Mouse (Mus musculus): Measurements from ENCODE around the gene Auts2. TPM values are rescaled to one million over a fixed set of nuclear protein-coding genes. Genes with fewer than 3 reads are reported as not detected.

Auts2 gene
- polyA plus RNA-seq, 1 experiment from 2014 or later, result 0.03 TPM

DNA sequence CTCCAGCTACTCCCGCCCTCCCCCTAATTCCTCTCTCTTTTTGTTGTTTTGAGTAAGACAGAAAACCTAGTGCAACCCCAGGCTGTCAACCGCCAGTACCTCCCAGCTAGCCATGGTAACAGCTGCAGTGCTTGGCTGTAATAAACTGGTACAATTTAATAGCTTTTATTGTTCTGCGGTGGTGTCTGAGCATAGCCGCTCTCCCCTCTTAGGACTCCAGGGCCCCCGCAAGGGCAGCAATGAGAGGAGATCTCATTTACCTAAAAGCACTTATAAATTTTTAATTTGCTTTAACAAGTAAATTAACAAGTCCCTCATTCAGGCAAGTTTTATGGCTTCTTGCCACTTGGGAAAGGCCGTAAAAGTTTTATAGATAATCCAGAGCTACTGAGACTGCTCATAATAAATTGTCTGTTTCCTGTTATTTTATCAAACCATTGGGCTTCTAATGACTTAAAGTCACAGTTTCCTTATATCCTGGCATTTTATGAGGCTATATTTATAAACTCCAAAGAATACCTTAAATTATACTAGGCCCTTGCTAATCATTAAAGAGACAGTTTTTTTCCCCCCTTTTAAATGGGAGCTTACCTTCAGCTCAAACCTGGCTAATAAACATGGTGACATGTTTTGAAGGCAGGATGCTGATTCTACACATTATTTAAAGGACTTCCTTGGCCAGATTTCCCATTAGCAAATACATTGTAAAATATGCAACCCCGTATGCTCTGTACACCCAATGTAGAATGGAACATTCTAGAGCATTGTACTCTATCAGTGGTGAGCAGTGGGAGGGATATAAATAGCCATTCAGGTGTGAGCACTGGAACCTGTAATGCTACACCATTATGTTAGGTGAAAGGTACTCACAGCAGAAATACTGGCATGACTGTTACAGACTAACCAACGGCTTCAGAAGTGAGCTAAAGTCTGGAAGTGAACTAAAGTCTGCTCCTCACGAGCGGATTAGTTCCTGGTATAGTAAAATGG is 475.1 kb downstream of the Auts2 start:
- no peak overlapping the region for H3K27ac ChIP-seq
- no peaks in the 10 kb centered on the region for H3K79me2 ChIP-seq (ENCODE audit: inconsistent target)
- WGBS (ENCODE audit: missing documents), result 87% methylated on average over 10 of the region's 10 CpGs
- no peaks in the 10 kb centered on the region for H3K36me3 ChIP-seq (ENCODE audit: inconsistent target)
- no peak overlapping the region for H3K4me3 ChIP-seq (ENCODE audit: inconsistent target)

DNA sequence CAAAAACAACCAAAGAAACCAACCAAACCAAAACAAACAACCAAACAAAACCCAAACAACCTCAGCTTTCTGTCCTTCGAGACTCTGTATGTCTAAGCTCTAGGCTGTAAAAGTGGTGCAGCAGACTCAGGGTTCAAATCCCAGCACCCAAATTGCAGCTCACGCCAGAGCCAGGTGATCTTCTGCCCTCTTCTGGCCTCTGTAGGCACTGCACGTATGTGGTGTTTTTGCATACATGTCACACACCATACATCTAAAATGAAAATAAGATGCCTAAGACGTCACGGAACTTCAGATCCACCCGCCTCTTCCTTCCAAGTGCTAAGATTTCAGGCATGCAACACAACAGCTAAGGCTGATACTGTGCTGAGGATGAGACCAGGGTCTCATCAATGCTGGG is 483.0 kb downstream of the Auts2 start:
- 94% methylated on average over 5 of the region's 6 CpGs for WGBS (ENCODE audit: missing documents)
- no peak overlapping the region for H3K27ac ChIP-seq
- no peaks in the 10 kb centered on the region for H3K79me2 ChIP-seq (ENCODE audit: inconsistent target)

DNA sequence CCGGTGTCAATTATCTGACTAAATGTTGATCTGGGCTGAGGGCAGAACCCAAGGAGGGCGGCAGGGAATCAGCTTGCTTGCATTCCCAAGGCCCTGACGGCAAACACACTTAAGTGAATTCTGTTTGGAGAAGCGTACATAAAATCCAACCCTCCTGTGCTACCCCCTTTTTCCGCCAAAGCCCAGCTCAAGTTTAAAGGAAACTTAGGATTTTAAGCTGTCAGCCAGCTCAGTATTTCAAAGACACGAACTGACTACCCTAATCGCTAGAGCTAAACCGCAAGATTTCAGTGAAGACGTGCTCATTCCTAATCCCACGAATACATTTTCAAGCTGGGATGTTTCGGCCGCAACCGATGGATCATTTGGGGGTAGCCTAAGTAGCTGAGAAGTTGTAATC is 490.5 kb downstream of the Auts2 start:
- WGBS (ENCODE audit: missing documents), result 92% methylated on average over 13 of the region's 13 CpGs
- Histone ChIP-seq H3K79me2 (ENCODE audit: inconsistent target) (no peaks in the 10 kb centered on the region), H3K27ac (no peak overlapping the region), H3K36me3 (ENCODE audit: inconsistent target) (no peaks in the 10 kb centered on the region), H3K4me3 (ENCODE audit: inconsistent target) (no peak overlapping the region)

More for the DNA sequence above, 483.0 kb downstream of the Auts2 start:
- no peaks in the 10 kb centered on the region for H3K36me3 ChIP-seq (ENCODE audit: inconsistent target)
- H3K4me3 ChIP-seq (ENCODE audit: inconsistent target), result no peak overlapping the region

DNA sequence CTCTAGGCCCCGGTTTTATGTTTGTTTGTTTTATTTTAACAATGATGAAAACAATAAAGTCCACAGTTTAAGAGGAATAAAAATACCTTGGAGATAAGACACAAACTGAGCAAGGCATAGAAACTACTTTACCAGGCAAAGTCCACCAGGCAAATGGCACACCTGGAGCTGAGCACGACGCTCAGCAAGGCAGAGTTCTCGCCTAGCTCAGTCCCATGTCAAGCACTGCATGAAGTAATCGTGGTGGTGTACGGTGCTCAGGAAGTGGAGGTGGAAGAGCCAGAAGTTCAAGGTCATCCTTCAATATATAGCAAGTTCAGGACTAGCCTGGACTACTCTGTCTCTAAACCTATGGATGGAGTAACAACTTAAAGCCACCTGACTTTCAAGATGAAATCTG is 503.6 kb downstream of the Auts2 start:
- Histone ChIP-seq H3K27ac (no peak overlapping the region), H3K36me3 (ENCODE audit: inconsistent target) (no peaks in the 10 kb centered on the region), H3K79me2 (ENCODE audit: inconsistent target) (no peaks in the 10 kb centered on the region), H3K4me3 (ENCODE audit: inconsistent target) (no peak overlapping the region)
- WGBS (ENCODE audit: missing documents), result 85% methylated on average over 6 of the region's 6 CpGs

DNA sequence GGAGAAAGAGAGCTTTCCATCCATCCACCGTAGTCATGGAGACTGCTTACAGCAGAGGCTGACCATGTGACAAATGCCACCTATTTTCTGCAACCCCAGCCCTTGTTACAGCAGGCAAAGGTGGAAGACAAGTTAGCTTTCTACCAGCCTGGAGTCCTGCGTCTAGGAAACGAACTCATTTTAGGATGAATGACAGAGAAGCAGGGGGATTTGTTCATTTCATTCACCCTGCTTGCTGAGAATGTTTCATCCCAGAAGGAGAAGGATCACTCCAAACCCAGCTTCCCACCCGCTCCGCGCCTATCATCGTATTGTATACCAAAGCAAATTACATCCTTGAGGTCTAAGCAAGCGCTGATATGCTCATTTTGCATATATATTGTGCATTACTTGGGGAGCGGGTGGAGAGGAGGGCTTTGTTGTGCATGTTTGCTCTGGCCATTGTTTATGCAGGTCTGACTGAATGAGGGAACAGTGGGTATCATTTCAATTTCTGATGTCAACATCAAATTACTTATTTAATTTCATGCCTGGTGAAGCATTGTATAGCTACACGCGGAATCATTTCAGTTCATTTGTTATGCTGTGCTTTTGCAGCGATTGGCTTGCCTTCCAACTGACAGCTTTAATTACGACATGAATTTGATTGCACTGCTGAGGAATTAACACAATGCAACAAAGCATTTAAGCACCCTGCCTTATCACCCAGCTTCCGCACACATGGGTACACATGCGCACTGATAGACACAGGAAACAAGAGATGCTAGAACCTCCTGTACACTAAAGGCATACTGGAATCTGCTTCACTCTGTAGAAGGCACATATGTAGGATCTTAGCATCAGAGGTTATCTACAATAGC is 509.4 kb downstream of the Auts2 start:
- 94% methylated on average over 15 of the region's 15 CpGs for WGBS (ENCODE audit: missing documents)
- Histone ChIP-seq H3K27ac (no peak overlapping the region), H3K4me3 (ENCODE audit: inconsistent target) (no peak overlapping the region), H3K79me2 (ENCODE audit: inconsistent target) (no peaks in the 10 kb centered on the region), H3K36me3 (ENCODE audit: inconsistent target) (no peaks in the 10 kb centered on the region)

DNA sequence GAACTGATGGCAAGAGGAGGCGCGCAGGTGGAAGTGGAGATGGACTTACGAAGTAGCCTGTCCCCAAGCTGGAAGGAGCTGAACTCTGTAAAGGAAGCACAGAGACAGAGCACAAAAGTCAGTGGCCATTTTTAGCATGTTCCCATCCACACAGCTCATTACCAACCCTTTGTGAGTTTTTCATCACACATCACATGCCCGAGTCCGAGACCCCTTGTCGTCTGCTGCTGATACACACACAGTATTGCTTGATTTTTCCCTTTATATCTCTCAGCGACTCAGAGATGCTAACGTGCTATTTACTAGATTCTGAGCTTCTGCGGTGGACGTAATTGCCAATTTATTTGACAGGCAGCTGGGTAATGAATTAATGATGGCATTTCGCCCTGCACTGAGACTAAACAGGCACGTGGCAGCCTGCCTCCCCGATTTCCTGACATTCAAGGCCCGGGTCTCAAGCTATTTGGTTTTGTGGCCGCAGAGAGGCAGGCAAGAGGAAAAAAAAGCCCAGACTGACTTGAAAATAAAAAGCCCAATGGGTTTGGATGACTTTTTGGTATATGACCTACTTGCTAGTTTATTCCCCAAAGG is 512.1 kb downstream of the Auts2 start:
- Histone ChIP-seq H3K36me3 (ENCODE audit: inconsistent target) (no peaks in the 10 kb centered on the region), H3K27ac (no peak overlapping the region), H3K4me3 (ENCODE audit: inconsistent target) (no peak overlapping the region), H3K79me2 (ENCODE audit: inconsistent target) (no peaks in the 10 kb centered on the region)
- 79% methylated on average over 15 of the region's 15 CpGs for WGBS (ENCODE audit: missing documents)

DNA sequence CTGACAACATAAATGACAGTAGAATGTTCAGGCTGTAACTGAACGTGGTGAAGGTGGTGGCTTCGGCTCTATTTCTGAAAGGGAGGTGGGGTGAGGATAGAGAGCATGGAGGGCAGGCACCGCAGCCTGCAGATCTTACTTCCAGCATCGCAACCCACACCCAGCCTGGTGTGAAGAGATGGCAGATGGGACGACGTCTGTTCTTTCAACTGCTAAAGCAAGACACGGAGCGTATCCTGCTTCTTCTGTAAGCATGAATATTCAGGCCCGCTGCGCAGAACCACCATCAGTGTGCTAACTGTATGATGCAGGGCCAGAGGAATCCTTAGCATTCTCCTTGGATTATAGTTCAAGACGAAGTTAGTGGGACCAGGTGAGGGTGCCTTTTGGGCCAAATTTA is 513.5 kb downstream of the Auts2 start:
- H3K79me2 ChIP-seq (ENCODE audit: inconsistent target), result no peaks in the 10 kb centered on the region
- H3K36me3 ChIP-seq (ENCODE audit: inconsistent target), result no peaks in the 10 kb centered on the region
- WGBS (ENCODE audit: missing documents), result 90% methylated on average over 11 of the region's 11 CpGs
- no peak overlapping the region for H3K4me3 ChIP-seq (ENCODE audit: inconsistent target)
- no peak overlapping the region for H3K27ac ChIP-seq

DNA sequence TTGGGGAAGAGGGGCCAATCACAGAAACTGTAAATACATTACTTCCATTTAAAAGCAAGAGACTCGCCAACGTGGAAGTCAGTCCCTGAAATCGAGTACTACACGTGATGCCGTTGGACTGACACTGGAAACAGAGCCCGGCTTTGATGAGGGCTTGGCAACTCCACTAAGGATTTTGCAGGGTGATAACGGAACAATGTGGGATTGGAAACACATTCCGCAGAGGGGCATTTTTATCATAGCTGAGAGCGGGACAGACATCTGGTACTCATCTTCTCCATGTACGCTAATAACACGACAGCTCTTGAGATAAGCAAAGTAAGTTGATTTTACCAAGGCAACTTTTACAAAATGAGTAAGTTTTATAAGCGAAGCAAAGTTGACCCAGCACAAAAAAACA is 514.1 kb downstream of the Auts2 start:
- Histone ChIP-seq H3K4me3 (ENCODE audit: inconsistent target) (no peak overlapping the region), H3K27ac (no peak overlapping the region), H3K79me2 (ENCODE audit: inconsistent target) (no peaks in the 10 kb centered on the region), H3K36me3 (ENCODE audit: inconsistent target) (no peaks in the 10 kb centered on the region)
- 95% methylated on average over 12 of the region's 12 CpGs for WGBS (ENCODE audit: missing documents)

DNA sequence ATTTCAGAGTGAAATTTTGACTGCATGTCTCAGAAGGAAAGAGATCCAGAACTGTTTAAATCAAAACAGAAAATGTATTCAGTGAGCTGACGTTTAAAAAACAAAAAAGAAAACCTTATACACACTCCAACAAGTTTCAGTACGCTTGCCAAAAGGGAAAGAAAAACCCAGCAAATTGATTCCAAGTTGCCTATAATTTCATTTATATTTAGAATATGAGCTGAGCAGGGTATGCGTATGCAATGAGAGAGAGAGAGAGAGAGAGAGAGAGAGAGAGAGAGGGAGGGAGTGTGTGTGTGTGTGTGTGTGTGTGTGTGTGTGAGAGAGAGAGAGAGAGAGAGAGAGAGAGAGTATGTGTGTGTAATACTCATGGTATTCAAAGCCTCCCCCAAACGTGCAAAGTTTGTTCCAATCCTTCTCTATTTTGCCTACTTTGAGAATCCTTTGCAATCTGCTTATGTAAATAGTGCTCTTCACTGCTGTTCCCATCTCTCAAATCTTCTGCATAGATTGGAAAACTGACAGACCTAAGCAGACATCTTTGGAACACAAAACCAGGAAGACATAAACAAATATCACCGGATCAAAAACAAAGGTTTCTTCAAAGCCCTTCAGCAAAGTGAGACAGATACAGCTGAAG is 515.2 kb downstream of the Auts2 start:
- no peaks in the 10 kb centered on the region for H3K36me3 ChIP-seq (ENCODE audit: inconsistent target)
- H3K27ac ChIP-seq, result no peak overlapping the region
- no peaks in the 10 kb centered on the region for H3K79me2 ChIP-seq (ENCODE audit: inconsistent target)
- no peak overlapping the region for H3K4me3 ChIP-seq (ENCODE audit: inconsistent target)
- WGBS (ENCODE audit: missing documents), result 76% methylated on average over 3 of the region's 5 CpGs

DNA sequence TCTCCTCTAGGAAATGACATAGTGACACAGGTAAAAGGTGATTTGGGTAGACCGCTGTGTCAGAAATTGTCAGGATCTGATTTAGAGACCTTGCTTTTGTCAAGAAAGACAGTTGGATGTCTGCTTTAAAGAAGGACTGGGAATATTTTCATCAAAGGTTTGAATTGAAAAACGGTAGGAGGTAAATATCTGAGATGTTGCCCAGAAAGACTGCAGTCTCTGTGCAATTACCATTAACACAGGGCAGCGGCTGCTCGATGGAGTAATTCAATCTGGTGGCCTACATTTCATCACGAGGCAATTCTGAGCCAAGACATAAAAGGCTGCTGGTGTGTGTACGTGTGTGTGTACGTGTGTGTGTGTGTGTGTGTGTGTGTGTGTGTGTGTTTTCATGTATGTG is 529.8 kb downstream of the Auts2 start:
- no peak overlapping the region for H3K4me3 ChIP-seq (ENCODE audit: inconsistent target)
- no peak overlapping the region for H3K27ac ChIP-seq
- H3K79me2 ChIP-seq (ENCODE audit: inconsistent target), result no peaks in the 10 kb centered on the region
- H3K36me3 ChIP-seq (ENCODE audit: inconsistent target), result no peaks in the 10 kb centered on the region
- WGBS (ENCODE audit: missing documents), result 91% methylated on average over 7 of the region's 7 CpGs

DNA sequence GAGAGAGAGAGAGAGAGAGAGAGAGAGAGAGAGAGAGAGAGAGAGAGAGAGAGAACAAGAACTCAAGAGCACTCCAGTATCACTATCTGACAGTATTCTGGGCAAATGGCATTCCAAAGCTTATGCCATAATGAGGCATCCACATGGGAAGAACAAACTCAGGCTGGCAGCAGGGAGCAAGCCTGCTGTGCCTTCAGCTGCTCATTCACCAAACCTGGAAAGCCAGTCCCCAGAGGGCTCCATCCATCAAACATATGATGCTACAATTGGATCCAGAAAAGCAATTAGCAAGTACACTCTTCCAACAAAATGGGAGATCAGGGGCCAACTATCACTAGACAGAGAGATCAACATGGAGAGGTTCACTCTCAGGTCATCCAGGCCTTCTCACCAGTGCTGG is 531.3 kb downstream of the Auts2 start:
- no peaks in the 10 kb centered on the region for H3K36me3 ChIP-seq (ENCODE audit: inconsistent target)
- H3K4me3 ChIP-seq (ENCODE audit: inconsistent target), result no peak overlapping the region
- H3K79me2 ChIP-seq (ENCODE audit: inconsistent target), result no peaks in the 10 kb centered on the region
- no peak overlapping the region for H3K27ac ChIP-seq

DNA sequence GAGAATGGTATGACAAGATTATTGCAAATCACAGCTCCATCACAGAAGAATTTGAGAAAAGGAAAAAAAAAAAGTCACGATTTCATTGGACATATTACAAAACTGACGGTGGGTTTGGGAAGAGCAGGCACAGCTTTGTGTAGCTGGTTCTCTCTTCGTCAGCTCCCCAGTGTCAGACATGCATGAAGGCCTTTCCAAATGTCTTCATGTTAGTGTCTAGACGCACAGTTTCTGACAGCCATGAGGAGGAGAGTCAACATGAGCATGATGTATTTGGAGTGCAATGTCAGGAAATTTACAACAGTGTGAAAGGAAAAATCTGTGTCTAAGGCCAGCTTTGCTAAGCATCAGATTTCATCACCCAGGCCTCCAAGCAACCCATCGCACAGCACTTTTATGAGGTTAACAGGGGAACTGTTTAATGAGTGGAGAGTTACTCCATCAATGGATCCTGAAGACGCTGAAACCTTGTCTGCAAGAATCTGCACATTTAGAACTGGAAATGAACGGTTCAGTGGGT is 534.4 kb downstream of the Auts2 start:
- 90% methylated on average over 7 of the region's 7 CpGs for WGBS (ENCODE audit: missing documents)
- Histone ChIP-seq H3K79me2 (ENCODE audit: inconsistent target) (no peaks in the 10 kb centered on the region), H3K36me3 (ENCODE audit: inconsistent target) (no peaks in the 10 kb centered on the region), H3K27ac (no peak overlapping the region), H3K4me3 (ENCODE audit: inconsistent target) (no peak overlapping the region)

DNA sequence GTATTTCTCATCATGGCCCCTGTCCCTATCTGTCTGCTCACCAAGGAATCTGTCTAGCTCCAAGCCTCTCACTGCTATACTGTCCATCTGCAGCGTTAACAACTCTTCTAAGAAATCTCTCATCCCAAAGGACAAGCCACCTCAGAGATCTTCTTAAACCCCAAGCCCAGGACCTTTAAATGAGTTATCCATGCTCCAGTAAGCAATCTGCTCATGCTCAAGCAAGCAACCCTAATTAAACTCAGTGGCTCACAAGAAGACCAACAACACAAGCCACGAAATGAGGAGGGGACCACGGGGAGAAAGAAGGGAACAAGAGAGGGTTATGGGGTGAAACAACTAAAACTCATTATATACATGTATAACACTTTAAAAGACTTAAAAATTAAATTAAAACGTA is 535.2 kb downstream of the Auts2 start:
- Histone ChIP-seq H3K4me3 (ENCODE audit: inconsistent target) (no peak overlapping the region), H3K27ac (no peak overlapping the region), H3K36me3 (ENCODE audit: inconsistent target) (no peaks in the 10 kb centered on the region), H3K79me2 (ENCODE audit: inconsistent target) (no peaks in the 10 kb centered on the region)
- 90% methylated on average over 4 of the region's 4 CpGs for WGBS (ENCODE audit: missing documents)

DNA sequence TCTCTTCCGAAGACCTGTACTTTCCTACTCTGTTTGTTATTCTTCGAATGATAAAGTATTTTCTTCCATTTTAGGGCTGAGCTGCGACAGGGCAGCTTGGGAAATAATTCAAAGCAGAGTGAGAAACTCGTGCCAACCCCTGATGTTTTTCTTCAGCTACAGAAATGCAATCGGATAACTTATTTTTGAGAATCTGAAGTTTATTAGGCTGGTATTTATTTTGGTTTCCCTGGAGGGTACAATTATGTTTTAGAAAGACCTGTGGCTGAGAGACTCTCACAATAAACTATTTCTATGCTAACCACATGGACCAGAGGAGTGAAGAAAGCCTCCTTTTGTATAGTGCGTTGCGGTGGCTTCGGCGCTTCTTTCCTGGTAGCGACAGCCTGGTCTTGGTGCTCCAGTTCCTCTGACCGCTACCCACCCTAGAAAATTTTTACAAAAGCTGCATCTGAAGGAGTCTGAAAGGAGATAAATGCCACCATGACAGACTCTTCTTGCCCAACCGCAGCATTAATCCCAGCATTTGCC is 550.4 kb downstream of the Auts2 start:
- no peak overlapping the region for H3K27ac ChIP-seq
- H3K79me2 ChIP-seq (ENCODE audit: inconsistent target), result no peaks in the 10 kb centered on the region
- H3K4me3 ChIP-seq (ENCODE audit: inconsistent target), result no peak overlapping the region
- 90% methylated on average over 12 of the region's 12 CpGs for WGBS (ENCODE audit: missing documents)
- H3K36me3 ChIP-seq (ENCODE audit: inconsistent target), result no peaks in the 10 kb centered on the region
